Mouse (Mus musculus) gastrocnemius, adult 2 months (tissue): Measurements from ENCODE around the gene Gm10717. TPM values are rescaled to one million over a fixed set of nuclear protein-coding genes. Genes with fewer than 3 reads are reported as not detected.
"Not testable (repeated sequence)": the region's sequence is repeated elsewhere in the genome, so short reads cannot be mapped to it uniquely, and the experiment has no call there.

Source experiments
- DNase-seq: peaks from one replicate; pipeline ENCODE4 v3.0.0; 2022
- H3K27ac ChIP-seq: fragments of 200-600 bp; 2 replicates; pipeline ENCODE4 v1.8.1; 2022; ENCODE audit warnings: mild to moderate bottlenecking
- H3K4me3 ChIP-seq: fragments of 200-600 bp; 2 replicates; pipeline ENCODE4 v1.8.1; 2022; ENCODE audit warnings: mild to moderate bottlenecking, moderate library complexity
- intact Hi-C: fragments of 180-260 bp; cut with DNase I; formaldehyde crosslinking; loops from one replicate; pipeline ENCODE4 v1.15.1; 2025
- microRNA-seq: library from miRNA; unstranded; fragments of <30 nt; microRNA quantifications from one replicate; pipeline ENCODE4 v1.2.0, GENCODE M21; 2021
- total RNA-seq, 2 experiments: library from RNA; stranded (reverse); gene quantifications; 2 replicates each; pipeline ENCODE4 v1.2.3; 2021

The Gm10717 gene
- total RNA-seq, 2 experiments from 2014 or later, result not detected

DNA sequence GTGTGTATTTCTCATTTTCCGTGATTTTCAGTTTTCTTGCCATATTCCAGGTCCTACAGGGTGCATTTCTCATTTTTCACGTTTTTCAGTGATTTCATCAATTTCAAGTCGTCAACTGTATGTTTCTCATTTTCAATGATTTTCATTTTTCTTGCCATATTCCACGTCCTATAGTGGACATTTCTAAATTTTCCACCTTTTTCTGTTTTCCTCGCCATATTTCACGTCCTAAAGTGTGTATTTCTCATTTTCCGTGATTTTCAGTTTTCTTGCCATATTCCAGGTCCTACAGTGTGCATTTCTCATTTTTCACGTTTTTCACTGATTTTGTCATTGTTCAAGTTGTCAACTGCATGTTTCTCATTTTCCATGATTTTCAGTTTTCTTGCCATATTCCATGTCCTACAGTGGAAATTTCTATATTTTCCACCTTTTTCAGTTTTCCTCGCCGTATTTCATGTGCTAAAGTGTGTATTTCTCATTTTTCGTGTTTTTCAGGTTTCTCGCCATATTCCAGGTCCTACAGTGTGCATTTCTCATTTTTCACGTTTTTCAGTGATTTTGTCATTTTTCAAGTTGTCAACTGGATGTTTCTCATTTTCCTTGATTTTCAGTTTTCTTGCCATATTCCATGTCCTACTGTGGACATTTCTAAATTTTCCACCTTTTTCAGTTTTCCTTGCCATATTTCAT, 2.8 kb upstream of the Gm10717 start:
- peak; percentile 16 for DNase-seq
- intact Hi-C loops, H3K27ac ChIP-seq, H3K4me3 ChIP-seq: not testable (repeated sequence)

- DNase-seq, H3K4me3 ChIP-seq, intact Hi-C loops, H3K27ac ChIP-seq: not testable (repeated sequence)
Observed at GRCm38 (mm10) chr9:3023312-3023984, 1.8 kb upstream of the Gm10717 start, which contains the start of gene Gm10718. Gene Gm10718 (plus strand): TSS chr9:3023547.

- H3K4me3 ChIP-seq, intact Hi-C loops, H3K27ac ChIP-seq, DNase-seq: not testable (repeated sequence)
Observed at GRCm38 (mm10) chr9:3023985-3024648, 1.1 kb upstream of the Gm10717 start.

DNA sequence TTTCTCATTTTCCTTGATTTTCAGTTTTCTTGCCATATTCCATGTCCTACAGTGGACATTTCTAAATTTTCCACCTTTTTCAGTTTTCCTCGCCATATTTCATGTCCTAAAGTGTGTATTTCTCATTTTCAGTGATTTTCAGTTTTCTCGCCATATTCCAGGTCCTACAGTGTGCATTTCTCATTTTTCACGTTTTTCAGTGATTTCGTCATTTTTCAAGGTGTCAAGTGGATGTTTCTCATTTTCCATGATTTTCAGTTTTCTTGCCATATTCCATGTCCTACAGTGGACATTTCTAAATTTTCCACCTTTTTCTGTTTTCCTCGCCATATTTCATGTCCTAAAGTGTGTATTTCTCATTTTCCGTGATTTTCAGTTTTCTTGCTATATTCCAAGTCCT, 436 bp downstream of the Gm10717 start:
- intact Hi-C loops, DNase-seq, H3K4me3 ChIP-seq, H3K27ac ChIP-seq: not testable (repeated sequence)

- H3K4me3 ChIP-seq, H3K27ac ChIP-seq, DNase-seq, intact Hi-C loops: not testable (repeated sequence)
Observed at GRCm38 (mm10) chr9:3026136-3026535, 919 bp downstream of the Gm10717 start.

- intact Hi-C loops, DNase-seq, H3K27ac ChIP-seq, H3K4me3 ChIP-seq: not testable (repeated sequence)
Observed at GRCm38 (mm10) chr9:3026741-3027140, 1.5 kb downstream of the Gm10717 start.

DNA sequence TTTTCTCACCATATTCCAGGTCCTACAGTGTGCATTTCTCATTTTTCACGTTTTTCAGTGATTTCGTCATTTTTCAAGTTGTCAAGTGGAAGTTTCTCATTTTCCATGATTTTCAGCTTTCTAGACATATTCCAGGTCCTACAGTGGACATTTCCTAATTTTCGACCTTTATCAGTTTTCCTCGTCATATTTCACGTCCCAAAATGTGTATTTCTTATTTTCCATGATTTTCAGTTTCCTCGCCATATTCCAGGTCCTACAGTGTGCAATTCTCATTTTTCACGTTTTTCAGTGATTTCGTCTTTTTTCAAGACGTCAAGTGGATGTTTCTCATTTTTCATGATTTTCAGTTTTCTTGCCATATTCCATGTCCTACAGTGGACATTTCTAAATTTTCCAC, 2.0 kb downstream of the Gm10717 start:
- intact Hi-C loops, H3K4me3 ChIP-seq, DNase-seq: not testable (repeated sequence)

GRCm38 (mm10) chr9:3029276-3030000, 4.2 kb downstream of the Gm10717 start:
- intact Hi-C loops, DNase-seq, H3K27ac ChIP-seq, H3K4me3 ChIP-seq: not testable (repeated sequence)

More for the DNA sequence above, 2.0 kb downstream of the Gm10717 start:
- H3K27ac ChIP-seq, result not testable (repeated sequence)

DNA sequence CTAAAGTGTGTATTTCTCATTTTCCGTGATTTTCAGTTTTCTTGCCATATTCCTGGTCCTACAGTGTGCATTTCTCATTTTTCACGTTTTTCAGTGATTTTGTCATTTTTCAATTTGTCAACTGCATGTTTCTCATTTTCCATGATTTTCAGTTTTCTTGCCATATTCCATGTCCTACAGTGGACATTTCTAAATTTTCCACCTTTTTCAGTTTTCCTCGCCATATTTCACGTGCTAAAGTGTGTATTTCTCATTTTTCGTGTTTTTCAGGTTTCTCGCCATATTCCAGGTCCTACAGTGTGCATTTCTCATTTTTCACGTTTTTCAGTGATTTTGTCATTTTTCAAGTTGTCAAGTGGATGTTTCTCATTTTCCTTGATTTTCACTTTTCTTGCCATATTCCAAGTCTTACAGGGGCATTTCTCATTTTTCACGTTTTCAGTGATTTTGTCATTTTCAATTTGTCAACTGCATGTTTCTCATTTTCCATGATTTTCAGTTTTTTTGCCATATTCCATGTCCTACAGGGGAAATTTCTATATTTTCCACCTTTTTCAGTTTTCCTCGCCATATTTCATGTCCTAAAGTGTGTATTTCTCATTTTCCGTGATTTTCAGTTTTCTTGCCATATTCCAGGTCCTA, 5.6 kb downstream of the Gm10717 start:
- DNase-seq, intact Hi-C loops, H3K4me3 ChIP-seq, H3K27ac ChIP-seq: not testable (repeated sequence)

- DNase-seq, H3K4me3 ChIP-seq, intact Hi-C loops, H3K27ac ChIP-seq: not testable (repeated sequence)
Observed at GRCm38 (mm10) chr9:3034299-3034698, 9.1 kb downstream of the Gm10717 start, which contains the start of gene Gm17535. Gene Gm17535 (plus strand): TSS chr9:3034599.

DNA sequence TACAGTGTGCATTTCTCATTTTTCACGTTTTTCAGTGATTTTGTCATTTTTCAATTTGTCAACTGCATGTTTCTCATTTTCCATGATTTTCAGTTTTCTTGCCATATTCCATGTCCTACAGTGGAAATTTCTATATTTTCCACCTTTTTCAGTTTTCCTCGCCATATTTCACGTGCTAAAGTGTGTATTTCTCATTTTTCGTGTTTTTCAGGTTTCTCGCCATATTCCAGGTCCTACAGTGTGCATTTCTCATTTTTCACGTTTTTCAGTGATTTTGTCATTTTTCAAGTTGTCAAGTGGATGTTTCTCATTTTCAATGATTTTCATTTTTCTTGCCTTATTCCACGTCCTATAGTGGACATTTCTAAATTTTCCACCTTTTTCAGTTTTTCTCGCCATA, 11.4 kb downstream of the Gm10717 start, which contains the start of gene Gm10715:
Gene Gm10715 (plus strand): TSS at position 301 of the 400 bp plus-strand sequence.
- H3K4me3 ChIP-seq, H3K27ac ChIP-seq, DNase-seq, intact Hi-C loops: not testable (repeated sequence)

DNA sequence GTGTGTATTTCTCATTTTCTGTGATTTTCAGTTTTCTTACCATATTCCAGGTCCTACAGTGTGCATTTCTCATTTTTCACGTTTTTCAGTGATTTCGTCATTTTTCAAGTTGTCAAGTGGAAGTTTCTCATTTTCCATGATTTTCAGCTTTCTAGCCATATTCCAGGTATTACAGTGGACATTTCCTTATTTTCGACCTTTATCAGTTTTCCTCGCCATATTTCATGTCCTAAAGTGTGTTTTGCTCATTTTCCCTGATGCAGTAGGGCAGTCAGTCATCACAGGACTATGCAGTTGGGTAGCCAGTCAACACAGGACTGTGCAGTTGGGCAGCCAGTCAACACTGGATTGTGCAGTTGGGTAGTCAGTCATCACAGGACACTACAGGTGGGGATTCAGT, 12.9 kb downstream of the Gm10717 start:
- intact Hi-C loops, H3K27ac ChIP-seq, H3K4me3 ChIP-seq, DNase-seq: not testable (repeated sequence)

Small RNA genes lying within 50 kb of the gene (microRNA-seq; reads per million reads assigned to microRNA genes)
- gene Mir101c, result not detected

Other genes starting within 250 kb of the Gm10717 start
- gene Gm10722, start 24.5 kb upstream of the Gm10717 start, total RNA-seq, result not detected
- not detected for gene Gm11168, start 22.1 kb upstream of the Gm10717 start, total RNA-seq
- not detected for gene Gm10721, start 12.3 kb upstream of the Gm10717 start, total RNA-seq
- gene Gm10720, start 9.8 kb upstream of the Gm10717 start, total RNA-seq, result not detected
- not detected for gene Gm10719, start 8.0 kb upstream of the Gm10717 start, total RNA-seq
- not detected for gene Gm10718, start 1.9 kb upstream of the Gm10717 start, total RNA-seq
- not detected for gene Gm17535, start 9.2 kb downstream of the Gm10717 start, total RNA-seq
- gene Gm10715, start 11.5 kb downstream of the Gm10717 start, total RNA-seq, result not detected